Comparison of ENCODE assay signal across 26 mouse cellular contexts in genomic region chr11:55957355-55957754, GRCm38 (mm10).
"Had no signal": no experiment of that assay in that cellular context is flagged by ENCODE, and none has a peak within 500 bp of the region (broad histone marks: within the 10 kb centered on the region; RNA-seq: fewer than 3 reads in every experiment).

No protein-coding gene starts in this region.

- H3K4me2 ChIP-seq: heart, embryonic 11.5 days; heart, embryonic 13.5 days; heart, embryonic 15.5 days; hindbrain, embryonic 13.5 days; hindbrain, embryonic 15.5 days; kidney, embryonic 15.5 days; limb, embryonic 12.5 days; liver, embryonic 11.5 days; liver, embryonic 13.5 days had no signal

- H3K27ac ChIP-seq: heart, adult 2 months; heart, embryonic 13.5 days; heart, embryonic 15.5 days; hindbrain, embryonic 13.5 days; hindbrain, embryonic 15.5 days; hindbrain, postnatal 0 days; kidney, embryonic 15.5 days; kidney, postnatal 0 days; left cerebral cortex, adult 2 months; limb, embryonic 10.5 days; limb, embryonic 12.5 days; liver, embryonic 13.5 days had no signal

- H3K4me3 ChIP-seq: heart, adult 2 months; heart, embryonic 13.5 days; heart, embryonic 15.5 days; hindbrain, embryonic 13.5 days; hindbrain, embryonic 15.5 days; kidney, embryonic 15.5 days; left cerebral cortex, adult 2 months; limb, embryonic 10.5 days; limb, embryonic 12.5 days; liver, embryonic 13.5 days had no signal

- ATAC-seq: hindbrain, postnatal 0 days; intestine, embryonic 16.5 days had no signal

- H3K36me3 ChIP-seq: heart, embryonic 13.5 days; heart, embryonic 15.5 days; hindbrain, embryonic 13.5 days; hindbrain, embryonic 15.5 days; kidney, embryonic 15.5 days; limb, embryonic 10.5 days; limb, embryonic 12.5 days; liver, embryonic 13.5 days had no signal

- H3K9me3 ChIP-seq: heart, embryonic 13.5 days; heart, embryonic 15.5 days; hindbrain, embryonic 13.5 days; hindbrain, embryonic 15.5 days; kidney, embryonic 15.5 days; limb, embryonic 10.5 days; limb, embryonic 12.5 days; liver, embryonic 13.5 days had no signal

- DNase-seq: gastrocnemius, postnatal 14 days; gastrocnemius, postnatal 36 days; heart, adult 2 months; heart, postnatal 14 days; heart, postnatal 36 days; kidney, adult 11 months; kidney, adult 2 months; kidney, adult 9 months; kidney, postnatal 14 days; kidney, postnatal 36 days; layer of hippocampus, adult 9-11 months; liver; liver, embryonic 13.5 days had no signal

- H3K4me1 ChIP-seq: heart, embryonic 13.5 days; heart, embryonic 15.5 days; kidney, embryonic 15.5 days; liver, embryonic 13.5 days had no signal

- H3K9ac ChIP-seq: heart, embryonic 13.5 days; heart, embryonic 15.5 days; hindbrain, embryonic 13.5 days; hindbrain, embryonic 15.5 days; kidney, embryonic 15.5 days; limb, embryonic 12.5 days; liver, embryonic 13.5 days had no signal

- H3K27me3 ChIP-seq: heart, embryonic 13.5 days; heart, embryonic 15.5 days; hindbrain, embryonic 13.5 days; hindbrain, embryonic 15.5 days; kidney, embryonic 15.5 days; limb, embryonic 12.5 days; liver, embryonic 13.5 days had no signal
